Mouse (Mus musculus) testis, adult 2 months (tissue): ENCODE data around the gene Snx25.

Experiments used
- CTCF ChIP-seq: fragments of 200-500 bp; IDR thresholded peaks from 2 replicates; pipeline ENCODE4 v1.5.1; 2012; ENCODE audit warnings: low read depth, mild to moderate bottlenecking, inconsistent platforms, low read length, moderate library complexity; ENCODE audit not compliant: control insufficient read depth, insufficient read depth, insufficient replicate concordance
- POLR2A ChIP-seq: fragments of 200-500 bp; IDR thresholded peaks from 2 replicates; pipeline ENCODE4 v1.6.1; 2012; ENCODE audit warnings: low read depth, mild to moderate bottlenecking, inconsistent platforms, low read length, moderate library complexity; ENCODE audit not compliant: control insufficient read depth

DNA sequence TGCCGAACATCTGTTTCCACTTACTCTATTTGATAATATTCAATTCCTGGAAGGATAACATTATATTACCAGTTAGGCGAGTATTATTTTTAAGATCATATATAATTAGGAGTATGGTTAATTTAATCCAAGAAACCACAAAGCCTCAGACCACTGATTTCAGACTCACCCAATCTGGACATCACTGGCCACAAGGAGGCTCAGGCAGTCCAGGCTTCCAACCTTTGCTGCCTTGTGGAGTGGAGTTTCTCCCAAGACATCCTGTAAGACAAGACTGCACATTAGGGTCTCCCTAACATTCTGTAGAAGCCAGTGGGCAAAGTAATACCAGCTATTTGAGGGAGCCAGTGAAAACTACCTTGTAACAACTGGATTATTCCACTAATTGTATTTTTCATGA, 153.7 kb downstream of the Snx25 start:
- TF ChIP-seq POLR2A: no peak
- TF ChIP-seq CTCF: no peak
